Mouse (Mus musculus): ENCODE data around the gene Kirrel. TPM values are rescaled to one million over a fixed set of nuclear protein-coding genes. Genes with fewer than 3 reads are reported as not detected.

The Kirrel gene
- polyA plus RNA-seq, 1 experiment, result not detected

GRCm38 (mm10) chr3:87072612-87073515 is 101.7 kb downstream of the Kirrel start:
- no peaks in the 10 kb centered on the region for H3K4me1 ChIP-seq
- 0 out of 2 replicates have a peak, but pooled peaks cover 4% of the 10 kb centered on the region for H3K9me3 ChIP-seq
- no peak overlapping the region for H3K4me3 ChIP-seq (replicated peaks)
- TF ChIP-seq GATA1 (IDR thresholded peaks at IDR 0.05; ENCODE audit: borderline replicate concordance, low read length), result no peak
- no peak for TF ChIP-seq FLI1 (IDR thresholded peaks at IDR 0.05; ENCODE audit: low read length)
- H3K27me3 ChIP-seq (replicated peaks), result peaks cover 15% of the 10 kb centered on the region
- H3K36me3 ChIP-seq (replicated peaks; ENCODE audit: low read length), result no peaks in the 10 kb centered on the region

GRCm38 (mm10) chr3:87072191-87072590 is 102.4 kb downstream of the Kirrel start:
- no peaks in the 10 kb centered on the region for H3K4me1 ChIP-seq
- H3K27me3 ChIP-seq (replicated peaks), result peaks cover 15% of the 10 kb centered on the region
- H3K9me3 ChIP-seq, result 0 out of 2 replicates have a peak, but pooled peaks cover 4% of the 10 kb centered on the region
- no peak overlapping the region for H3K4me3 ChIP-seq (replicated peaks)
- no peaks in the 10 kb centered on the region for H3K36me3 ChIP-seq (replicated peaks; ENCODE audit: low read length)
- no peak for TF ChIP-seq GATA1 (IDR thresholded peaks at IDR 0.05; ENCODE audit: borderline replicate concordance, low read length)
- no peak for TF ChIP-seq FLI1 (IDR thresholded peaks at IDR 0.05; ENCODE audit: low read length)

GRCm38 (mm10) chr3:87067396-87067975 is 107.1 kb downstream of the Kirrel start:
- Histone ChIP-seq H3K4me1 (no peaks in the 10 kb centered on the region), H3K27me3 (replicated peaks) (peaks cover 11% of the 10 kb centered on the region), H3K4me3 (replicated peaks) (no peak overlapping the region), H3K36me3 (replicated peaks; ENCODE audit: low read length) (no peaks in the 10 kb centered on the region), H3K9me3 (no peaks in the 10 kb centered on the region)
- TF ChIP-seq FLI1 (IDR thresholded peaks at IDR 0.05; ENCODE audit: low read length), result no peak
- no peak for TF ChIP-seq GATA1 (IDR thresholded peaks at IDR 0.05; ENCODE audit: borderline replicate concordance, low read length)

GRCm38 (mm10) chr3:87053939-87054338 is 120.6 kb downstream of the Kirrel start:
- H3K36me3 ChIP-seq (replicated peaks; ENCODE audit: low read length), result no peaks in the 10 kb centered on the region
- peaks cover 4% of the 10 kb centered on the region for H3K4me1 ChIP-seq
- H3K9me3 ChIP-seq, result no peaks in the 10 kb centered on the region
- H3K4me3 ChIP-seq (replicated peaks), result no peak overlapping the region
- TF ChIP-seq GATA1 (IDR thresholded peaks at IDR 0.05; ENCODE audit: borderline replicate concordance, low read length) (no peak), FLI1 (IDR thresholded peaks at IDR 0.05; ENCODE audit: low read length) (no peak)
- H3K27me3 ChIP-seq (replicated peaks), result peaks cover 3% of the 10 kb centered on the region

GRCm38 (mm10) chr3:87047801-87048200 is 126.7 kb downstream of the Kirrel start:
- TF ChIP-seq GATA1 (IDR thresholded peaks at IDR 0.05; ENCODE audit: borderline replicate concordance, low read length) (no peak), FLI1 (IDR thresholded peaks at IDR 0.05; ENCODE audit: low read length) (no peak)
- H3K9me3 ChIP-seq, result no peaks in the 10 kb centered on the region
- H3K27me3 ChIP-seq (replicated peaks), result no peaks in the 10 kb centered on the region
- peaks cover 4% of the 10 kb centered on the region for H3K4me1 ChIP-seq
- no peak overlapping the region for H3K4me3 ChIP-seq (replicated peaks)
- no peaks in the 10 kb centered on the region for H3K36me3 ChIP-seq (replicated peaks; ENCODE audit: low read length)

- no peaks in the 10 kb centered on the region for H3K9me3 ChIP-seq
- no peaks in the 10 kb centered on the region for H3K36me3 ChIP-seq (replicated peaks; ENCODE audit: low read length)
- peaks cover 5% of the 10 kb centered on the region for H3K27me3 ChIP-seq (replicated peaks)
- H3K4me3 ChIP-seq (replicated peaks), result no peak overlapping the region
- H3K4me1 ChIP-seq, result no peaks in the 10 kb centered on the region
- TF ChIP-seq GATA1 (IDR thresholded peaks at IDR 0.05; ENCODE audit: borderline replicate concordance, low read length), result no peak
- TF ChIP-seq FLI1 (IDR thresholded peaks at IDR 0.05; ENCODE audit: low read length), result no peak
Observed at GRCm38 (mm10) chr3:87041733-87042132, 132.8 kb downstream of the Kirrel start.

- peaks cover 5% of the 10 kb centered on the region for H3K27me3 ChIP-seq (replicated peaks)
- TF ChIP-seq FLI1 (IDR thresholded peaks at IDR 0.05; ENCODE audit: low read length), result no peak
- no peak for TF ChIP-seq GATA1 (IDR thresholded peaks at IDR 0.05; ENCODE audit: borderline replicate concordance, low read length)
- no peak overlapping the region for H3K4me3 ChIP-seq (replicated peaks)
- no peaks in the 10 kb centered on the region for H3K4me1 ChIP-seq
- H3K9me3 ChIP-seq, result no peaks in the 10 kb centered on the region
- H3K36me3 ChIP-seq (replicated peaks; ENCODE audit: low read length), result no peaks in the 10 kb centered on the region
Observed at GRCm38 (mm10) chr3:87038500-87038899, 136.0 kb downstream of the Kirrel start.

- Histone ChIP-seq H3K4me3 (replicated peaks) (no peak overlapping the region), H3K4me1 (no peaks in the 10 kb centered on the region), H3K27me3 (replicated peaks) (peaks cover 9% of the 10 kb centered on the region), H3K36me3 (replicated peaks; ENCODE audit: low read length) (no peaks in the 10 kb centered on the region), H3K9me3 (no peaks in the 10 kb centered on the region)
- no peak for TF ChIP-seq FLI1 (IDR thresholded peaks at IDR 0.05; ENCODE audit: low read length)
- TF ChIP-seq GATA1 (IDR thresholded peaks at IDR 0.05; ENCODE audit: borderline replicate concordance, low read length), result no peak
Observed at GRCm38 (mm10) chr3:87034061-87034460, 140.5 kb downstream of the Kirrel start.

GRCm38 (mm10) chr3:87033357-87033756 is 141.2 kb downstream of the Kirrel start:
- no peak for TF ChIP-seq GATA1 (IDR thresholded peaks at IDR 0.05; ENCODE audit: borderline replicate concordance, low read length)
- TF ChIP-seq FLI1 (IDR thresholded peaks at IDR 0.05; ENCODE audit: low read length), result no peak
- Histone ChIP-seq H3K9me3 (no peaks in the 10 kb centered on the region), H3K27me3 (replicated peaks) (peaks cover 7% of the 10 kb centered on the region), H3K36me3 (replicated peaks; ENCODE audit: low read length) (no peaks in the 10 kb centered on the region), H3K4me1 (no peaks in the 10 kb centered on the region), H3K4me3 (replicated peaks) (no peak overlapping the region)

GRCm38 (mm10) chr3:87030855-87031254 is 143.7 kb downstream of the Kirrel start:
- H3K9me3 ChIP-seq, result no peaks in the 10 kb centered on the region
- H3K27me3 ChIP-seq (replicated peaks), result peaks cover 7% of the 10 kb centered on the region
- TF ChIP-seq FLI1 (IDR thresholded peaks at IDR 0.05; ENCODE audit: low read length) (no peak), GATA1 (IDR thresholded peaks at IDR 0.05; ENCODE audit: borderline replicate concordance, low read length) (no peak)
- H3K4me3 ChIP-seq (replicated peaks), result no peak overlapping the region
- H3K4me1 ChIP-seq, result no peaks in the 10 kb centered on the region
- H3K36me3 ChIP-seq (replicated peaks; ENCODE audit: low read length), result no peaks in the 10 kb centered on the region

Other genes with a start within 250 kb of the Kirrel start
- 0.87 TPM in 1 of 2 replicates, not detected in the other for gene Cd1d1, start 175.3 kb downstream of the Kirrel start, polyA plus RNA-seq (2012; ENCODE audit: insufficient read depth, low replicate concordance)
- 0.57 TPM in 1 of 2 replicates, not detected in the other for gene Fcrls, start 89.0 kb upstream of the Kirrel start, polyA plus RNA-seq (2012; ENCODE audit: insufficient read depth, low replicate concordance)
- gene Cd5l, start 183.1 kb upstream of the Kirrel start, polyA plus RNA-seq (2012; ENCODE audit: insufficient read depth, low replicate concordance), result 5.1 TPM in 1 of 2 replicates, not detected in the other
- not detected in 2 replicates for gene Fcrl1, start 201.6 kb upstream of the Kirrel start, polyA plus RNA-seq (2012; ENCODE audit: insufficient read depth, low replicate concordance)

All from megakaryocyte, embryonic 14.5 days (primary cell).